In genomic region chr14:61090955-61091354, GRCm38 (mm10) we compare ENCODE assay signal across 23 mouse cellular contexts. TPM values are rescaled to one million over a fixed set of nuclear protein-coding genes. Genes with fewer than 3 reads are reported as not detected.
DNase-seq lines count a peak whose midpoint lies in the region; ATAC-seq lines count a peak whose summit lies in the region.
"Had no signal": no experiment of that assay in that cellular context is flagged by ENCODE, and none has a peak within 500 bp of the region (broad histone marks: within the 10 kb centered on the region; RNA-seq: fewer than 3 reads in every experiment).

No protein-coding gene starts in this region.

- H3K27ac ChIP-seq in forebrain, embryonic 14.5 days (ENCODE audit: low read depth, low read length): no peak overlapping the region
- H3K27ac ChIP-seq in forebrain, embryonic 12.5 days: no peak overlapping the region
- H3K27ac ChIP-seq in midbrain, embryonic 10.5 days (replicated peaks): no peak overlapping the region
- H3K27ac ChIP-seq: gastrocnemius, adult 2 months; kidney, postnatal 0 days; left cerebral cortex, adult 2 months; liver, embryonic 12.5 days; neural tube, embryonic 15.5 days had no signal

- no peak overlapping the region for H3K4me2 ChIP-seq in forebrain, embryonic 14.5 days (ENCODE audit: low read length)
- no peak overlapping the region for H3K4me2 ChIP-seq in forebrain, embryonic 12.5 days
- H3K4me2 ChIP-seq: heart, embryonic 11.5 days; liver, embryonic 12.5 days; neural tube, embryonic 15.5 days had no signal

- ATAC-seq in forebrain, embryonic 14.5 days: no peak
- ATAC-seq in forebrain, embryonic 12.5 days (ENCODE audit: low FRiP score): no peak
- ATAC-seq: CD4-positive, CD25-positive, alpha-beta regulatory T cell, adult 4 months; liver, embryonic 12.5 days; midbrain, embryonic 16.5 days; Patski had no signal

- no peaks in the 10 kb centered on the region for H3K4me1 ChIP-seq in forebrain, embryonic 14.5 days (ENCODE audit: control insufficient read depth, insufficient read depth, low read length)
- H3K4me1 ChIP-seq in forebrain, embryonic 12.5 days: no peaks in the 10 kb centered on the region
- H3K4me1 ChIP-seq in midbrain, embryonic 10.5 days: no peaks in the 10 kb centered on the region
- H3K4me1 ChIP-seq: liver, embryonic 12.5 days; neural tube, embryonic 15.5 days had no signal

- H3K27me3 ChIP-seq in forebrain, embryonic 14.5 days (replicated peaks; ENCODE audit: control insufficient read depth, insufficient read depth, low read length): no peaks in the 10 kb centered on the region
- H3K27me3 ChIP-seq in forebrain, embryonic 12.5 days: no peaks in the 10 kb centered on the region
- H3K27me3 ChIP-seq in midbrain, embryonic 10.5 days (ENCODE audit: low read depth, poor library complexity, severe bottlenecking): no peaks in the 10 kb centered on the region
- H3K27me3 ChIP-seq: liver, embryonic 12.5 days; neural tube, embryonic 15.5 days had no signal

- WGBS in forebrain, embryonic 14.5 days: 83% methylated on average over 5 of the region's 5 CpGs
- WGBS in forebrain, embryonic 12.5 days: 83% methylated on average over 5 of the region's 5 CpGs
- 87% methylated on average over 5 of the region's 5 CpGs for WGBS in midbrain, embryonic 10.5 days

- no peaks in the 10 kb centered on the region for H3K9me3 ChIP-seq in forebrain, embryonic 14.5 days (replicated peaks; ENCODE audit: control insufficient read depth, low read length)
- no peaks in the 10 kb centered on the region for H3K9me3 ChIP-seq in forebrain, embryonic 12.5 days
- H3K9me3 ChIP-seq in midbrain, embryonic 10.5 days (replicated peaks): no peaks in the 10 kb centered on the region
- H3K9me3 ChIP-seq: liver, embryonic 12.5 days; neural tube, embryonic 15.5 days had no signal

- no peak overlapping the region for H3K9ac ChIP-seq in forebrain, embryonic 14.5 days (ENCODE audit: low read length)
- H3K9ac ChIP-seq in forebrain, embryonic 12.5 days: no peak overlapping the region
- H3K9ac ChIP-seq: liver, embryonic 12.5 days; neural tube, embryonic 15.5 days had no signal

- no peaks in the 10 kb centered on the region for H3K36me3 ChIP-seq in forebrain, embryonic 14.5 days (ENCODE audit: control insufficient read depth, insufficient read depth, low read length)
- H3K36me3 ChIP-seq in forebrain, embryonic 12.5 days (replicated peaks): no peaks in the 10 kb centered on the region
- H3K36me3 ChIP-seq in midbrain, embryonic 10.5 days: no peaks in the 10 kb centered on the region
- H3K36me3 ChIP-seq: liver, embryonic 12.5 days; neural tube, embryonic 15.5 days had no signal

- intact Hi-C loops in left cerebral cortex, postnatal 36 days (cut with DNase I): no loop called here

- peak; percentile 14 for DNase-seq in forebrain, embryonic 14.5 days (ENCODE audit: low spot score)
- DNase-seq in left cerebral cortex, postnatal 36 days (ENCODE audit: low spot score in 2 of 2): peak; percentile 30 to 43
- DNase-seq in left cerebral cortex, adult 11 months (ENCODE audit: low spot score): no peak
- peak; percentile 44 for DNase-seq in layer of hippocampus, adult 11-12 months (ENCODE audit: low spot score)
- DNase-seq in layer of hippocampus, postnatal 14 days (ENCODE audit: low spot score in 2 of 2): peak; percentile 37 to 77
- no peak for DNase-seq in urinary bladder, postnatal 36 days (ENCODE audit: low spot score in 2 of 2)
- no peak for DNase-seq in midbrain, embryonic 10.5 days (ENCODE audit: low spot score)
- DNase-seq: adrenal gland, postnatal 10 days; cerebellum, adult 18-20 months; gastrocnemius, adult 2 months; kidney, adult 11 months; lung, adult 2 months; thymus, adult 18-20 months had no signal

- H3K4me3 ChIP-seq in forebrain, embryonic 14.5 days (ENCODE audit: low read depth, low read length): no peak overlapping the region
- no peak overlapping the region for H3K4me3 ChIP-seq in forebrain, embryonic 12.5 days (replicated peaks)
- H3K4me3 ChIP-seq in midbrain, embryonic 10.5 days: no peak overlapping the region
- H3K4me3 ChIP-seq: gastrocnemius, adult 2 months; left cerebral cortex, adult 2 months; liver, embryonic 12.5 days; neural tube, embryonic 15.5 days had no signal

RNA-seq across cellular contexts. Expression of gene Tnfrsf19, which starts 44.7 kb away (rescaled TPM):
- polyA plus RNA-seq in forebrain, embryonic 14.5 days (2014; fragmentation: Nextera tagmentation; extraction: Ambion mirVana): 64.2 and 71.9 TPM in 2 replicates
- polyA plus RNA-seq in forebrain, embryonic 12.5 days (2016; fragmentation: Nextera tagmentation; extraction: Ambion mirVana): 92.5 and 118 TPM in 2 replicates
- total RNA-seq in left cerebral cortex, postnatal 36 days (2021): 10 to 100 TPM; 50.2 to 59.7 TPM
- total RNA-seq in layer of hippocampus, postnatal 14 days (2021): 10 to 100 TPM; 62.9 to 65.4 TPM
- polyA plus RNA-seq in midbrain, embryonic 10.5 days (2016; fragmentation: Nextera tagmentation; extraction: Ambion mirVana): 76.1 and 88.7 TPM in 2 replicates
- total RNA-seq: granulocyte monocyte progenitor cell, adult 5-6 weeks had no signal
- polyA plus RNA-seq: CD4-positive, CD25-positive, alpha-beta regulatory T cell, adult 4 months had no signal

RNA-seq across cellular contexts. Expression of gene Sacs, which starts 47.3 kb away (rescaled TPM):
- polyA plus RNA-seq in forebrain, embryonic 14.5 days (2014; fragmentation: Nextera tagmentation; extraction: Ambion mirVana): 7.9 and 10.5 TPM in 2 replicates
- 8.3 and 8.7 TPM in 2 replicates for polyA plus RNA-seq in forebrain, embryonic 12.5 days (2016; fragmentation: Nextera tagmentation; extraction: Ambion mirVana)
- 10 to 100 TPM; 59.9 to 62.8 TPM for total RNA-seq in left cerebral cortex, postnatal 36 days (2021)
- total RNA-seq in layer of hippocampus, postnatal 14 days (2021): 10 to 100 TPM; 52.8 to 57.3 TPM
- polyA plus RNA-seq in midbrain, embryonic 10.5 days (2016; fragmentation: Nextera tagmentation; extraction: Ambion mirVana): 2.9 and 3.3 TPM in 2 replicates

Comparison
In these comparisons a context has a peak if more than half of its experiments do, and no peak if none do; other contexts are left out.
1. DNase-seq: peak in forebrain, embryonic 14.5 days (single experiment), left cerebral cortex, postnatal 36 days (2 of 2), layer of hippocampus, adult 11-12 months (single experiment) and layer of hippocampus, postnatal 14 days (2 of 2); none in left cerebral cortex, adult 11 months (single experiment), urinary bladder, postnatal 36 days (0 of 2) and midbrain, embryonic 10.5 days (single experiment).